ENCODE assay signal across 8 mouse cellular contexts in genomic region chr2:30470143-30470946, GRCm38 (mm10). TPM values are rescaled to one million over a fixed set of nuclear protein-coding genes. Genes with fewer than 3 reads are reported as not detected.
DNase-seq lines count a peak whose midpoint lies in the region; ATAC-seq lines count a peak whose summit lies in the region.

No protein-coding gene starts in this region.

- H3K27me3 ChIP-seq in limb, embryonic 11.5 days (ENCODE audit: control insufficient read depth, insufficient read depth, low read length): no peaks in the 10 kb centered on the region
- H3K27me3 ChIP-seq in midbrain, embryonic 13.5 days: peaks cover 16% of the 10 kb centered on the region
- H3K27me3 ChIP-seq in splenic B cell, adult 2 months (ENCODE audit: control insufficient read depth, insufficient read depth, low read length, poor library complexity, severe bottlenecking): no peaks in the 10 kb centered on the region

- peak; percentile 35 to 64 for DNase-seq in spleen, adult 18-20 months
- no peak for DNase-seq in spleen, postnatal 14 days (ENCODE audit: low spot score in 2 of 2)
- peak; percentile 90 for DNase-seq in embryo, embryonic 10 days (ENCODE audit: low spot score)
- peak; percentile 76 for DNase-seq in gastrocnemius, postnatal 25 days
- peak; percentile 83 for DNase-seq in limb, embryonic 11.5 days (ENCODE audit: low spot score)
- peak; percentile 43 for DNase-seq in splenic B cell, adult 2 months (ENCODE audit: low read depth, low spot score)

- peak overlapping the region; percentile 81 for H3K9ac ChIP-seq in limb, embryonic 11.5 days (ENCODE audit: low read length)
- H3K9ac ChIP-seq in midbrain, embryonic 13.5 days (replicated peaks): peak overlapping the region; percentile 77

- H3K4me3 ChIP-seq in limb, embryonic 11.5 days (ENCODE audit: low read depth, low read length): peak overlapping the region; percentile 39
- peak overlapping the region; percentile 83 for H3K4me3 ChIP-seq in midbrain, embryonic 13.5 days (replicated peaks)

- no peaks in the 10 kb centered on the region for H3K36me3 ChIP-seq in limb, embryonic 11.5 days (ENCODE audit: control insufficient read depth, insufficient read depth, low read length)
- H3K36me3 ChIP-seq in midbrain, embryonic 13.5 days: no peaks in the 10 kb centered on the region
- no peaks in the 10 kb centered on the region for H3K36me3 ChIP-seq in splenic B cell, adult 2 months (ENCODE audit: control insufficient read depth, insufficient read depth, low read length, poor library complexity, severe bottlenecking)

- H3K27ac ChIP-seq in limb, embryonic 11.5 days (replicated peaks; ENCODE audit: low read depth, low read length): peak overlapping the region; percentile 80
- H3K27ac ChIP-seq in midbrain, embryonic 13.5 days: peak overlapping the region; percentile 77

- H3K4me2 ChIP-seq in limb, embryonic 11.5 days (ENCODE audit: low read depth, severe bottlenecking): peak overlapping the region; percentile 89
- H3K4me2 ChIP-seq in midbrain, embryonic 13.5 days (replicated peaks): peak overlapping the region; percentile 89

- ATAC-seq in inflammation-experienced regulatory T-cells, adult 6 months: peak; percentile 23
- no peak for ATAC-seq in limb, embryonic 11.5 days (ENCODE audit: insufficient number of reproducible peaks, low FRiP score, low TSS enrichment, low read depth)
- ATAC-seq in midbrain, embryonic 13.5 days: no peak

- whole genome bisulfite sequencing in limb, embryonic 11.5 days: under 1% methylated on average over 46 of the region's 46 CpGs
- under 1% methylated on average over 46 of the region's 46 CpGs for WGBS in midbrain, embryonic 13.5 days

- H3K9me3 ChIP-seq in limb, embryonic 11.5 days (ENCODE audit: control insufficient read depth, low read length): no peaks in the 10 kb centered on the region
- H3K9me3 ChIP-seq in midbrain, embryonic 13.5 days: no peaks in the 10 kb centered on the region

- H3K4me1 ChIP-seq in limb, embryonic 11.5 days (ENCODE audit: control insufficient read depth, insufficient read depth, low read length): peaks cover 17% of the 10 kb centered on the region
- peaks cover 39% of the 10 kb centered on the region for H3K4me1 ChIP-seq in midbrain, embryonic 13.5 days (replicated peaks)

RNA-seq across cellular contexts. Expression of gene Ier5l, which starts 3.7 kb away (rescaled TPM):
- total RNA-seq in gastrocnemius, postnatal 25 days (2021): 1 to 10 TPM; 2.1 to 2.5 TPM
- polyA plus RNA-seq in inflammation-experienced regulatory T-cells, adult 6 months (2017; shearing (Covaris generic)): not detected
- polyA plus RNA-seq in limb, embryonic 11.5 days (2014; fragmentation: Nextera tagmentation; extraction: Ambion mirVana): 7.1 and 9.7 TPM in 2 replicates
- 1.8 and 2.0 TPM in 2 replicates for polyA plus RNA-seq in midbrain, embryonic 13.5 days (2015; fragmentation: Nextera tagmentation; extraction: Ambion mirVana)

RNA-seq across cellular contexts. Expression of gene Ptpa, which starts 54.5 kb away (rescaled TPM):
- total RNA-seq in gastrocnemius, postnatal 25 days (2021): 10 to 100 TPM; 67.1 to 68.5 TPM
- polyA plus RNA-seq in inflammation-experienced regulatory T-cells, adult 6 months (2017; shearing (Covaris generic)): 10 to 100 TPM; 36.5 to 78.0 (median 49.8) TPM
- polyA plus RNA-seq in limb, embryonic 11.5 days (2014; fragmentation: Nextera tagmentation; extraction: Ambion mirVana): 74.4 and 83.3 TPM in 2 replicates
- polyA plus RNA-seq in midbrain, embryonic 13.5 days (2015; fragmentation: Nextera tagmentation; extraction: Ambion mirVana): 128 and 134 TPM in 2 replicates

RNA-seq across cellular contexts. Expression of gene Crat, which starts 54.7 kb away (rescaled TPM):
- total RNA-seq in gastrocnemius, postnatal 25 days (2021): 100 to 1,000 TPM; 315 to 363 TPM
- polyA plus RNA-seq in inflammation-experienced regulatory T-cells, adult 6 months (2017; shearing (Covaris generic)): 1 to 10 TPM; 1.8 to 2.6 (median 1.9) TPM
- polyA plus RNA-seq in limb, embryonic 11.5 days (2014; fragmentation: Nextera tagmentation; extraction: Ambion mirVana): 25.6 and 27.9 TPM in 2 replicates
- 18.5 and 21.9 TPM in 2 replicates for polyA plus RNA-seq in midbrain, embryonic 13.5 days (2015; fragmentation: Nextera tagmentation; extraction: Ambion mirVana)

Comparison
In these comparisons a context has a peak if more than half of its experiments do, and no peak if none do; other contexts are left out.
1. DNase-seq: peak in spleen, adult 18-20 months (2 of 2), embryo, embryonic 10 days (single experiment), gastrocnemius, postnatal 25 days (single experiment), limb, embryonic 11.5 days (single experiment) and splenic B cell, adult 2 months (single experiment); none in spleen, postnatal 14 days (0 of 2).